Mouse (Mus musculus) cerebellum, postnatal 25 days (tissue): ENCODE data around the gene Stk4.

ENCODE experiments used
- DNase-seq, 2 experiments: peaks; one replicate each; pipeline ENCODE4 v3.0.0; 2021; ENCODE audit warnings: mixed read lengths in 2 of 2

Gene Stk4

GRCm38 (mm10) chr2:164177831-164178230, 107.7 kb downstream of the Stk4 start:
- DNase-seq, result no peak

- peak; percentile 20 to 47 for DNase-seq
Observed at GRCm38 (mm10) chr2:164180124-164180523, 110.0 kb downstream of the Stk4 start.

GRCm38 (mm10) chr2:164180770-164181169, 110.6 kb downstream of the Stk4 start:
- no peak for DNase-seq

GRCm38 (mm10) chr2:164182692-164183255, 112.7 kb downstream of the Stk4 start, which contains the start of gene Wfdc5:
Gene Wfdc5 (minus strand): TSS chr2:164182742.
- DNase-seq, result no peak

- DNase-seq, result no peak
Observed at GRCm38 (mm10) chr2:164183340-164183739, 113.2 kb downstream of the Stk4 start.

GRCm38 (mm10) chr2:164184145-164184719, 114.1 kb downstream of the Stk4 start:
- no peak for DNase-seq

GRCm38 (mm10) chr2:164188722-164189121, 118.6 kb downstream of the Stk4 start:
- peak in 1 of 2 experiments; percentile 28 for DNase-seq

- no peak for DNase-seq
Observed at GRCm38 (mm10) chr2:164190576-164190975, 120.5 kb downstream of the Stk4 start, which contains the start of gene Wfdc12. Gene Wfdc12 (minus strand): TSS chr2:164190608.

GRCm38 (mm10) chr2:164192279-164192678, 122.2 kb downstream of the Stk4 start:
- no peak for DNase-seq

GRCm38 (mm10) chr2:164194959-164195630, 125.0 kb downstream of the Stk4 start:
- DNase-seq, result no peak

- DNase-seq, result no peak
Observed at GRCm38 (mm10) chr2:164195971-164196699, 126.0 kb downstream of the Stk4 start.

- no peak for DNase-seq
Observed at GRCm38 (mm10) chr2:164196700-164196990, 126.5 kb downstream of the Stk4 start.

GRCm38 (mm10) chr2:164199626-164200327, 129.7 kb downstream of the Stk4 start, which contains the start of gene Wfdc15a:
Gene Wfdc15a (minus strand): TSS chr2:164200130.
- no peak for DNase-seq
